Mouse (Mus musculus) brain, embryonic 18.5 days (tissue): Measurements from ENCODE around the gene Dolpp1.

Experiments used
- DNase-seq: peaks from one replicate; pipeline ENCODE4 v3.0.0-alpha.2; 2012; ENCODE audit warnings: low read depth, low spot score

Gene Dolpp1

DNA sequence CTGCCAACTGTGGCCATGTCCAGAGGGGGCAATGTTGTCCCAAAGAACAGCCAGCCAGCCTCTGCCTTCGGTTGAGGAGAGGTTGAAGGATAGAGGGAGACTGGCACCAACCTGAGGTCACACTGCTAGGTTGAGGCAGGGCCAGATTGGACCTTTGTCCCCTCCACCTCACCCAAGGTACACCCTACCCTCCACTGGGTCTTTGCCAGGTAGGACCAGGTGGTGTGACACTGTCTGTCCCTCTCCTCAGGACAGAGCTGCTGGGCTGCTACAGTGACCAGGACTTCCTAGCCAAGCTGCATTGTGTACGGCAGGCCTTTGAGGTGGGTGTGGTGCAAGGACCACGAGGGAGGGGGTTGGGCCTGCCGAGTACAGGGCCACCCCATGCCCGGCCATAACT, 14.3 kb upstream of the Dolpp1 start:
- DNase-seq = no peak

DNA sequence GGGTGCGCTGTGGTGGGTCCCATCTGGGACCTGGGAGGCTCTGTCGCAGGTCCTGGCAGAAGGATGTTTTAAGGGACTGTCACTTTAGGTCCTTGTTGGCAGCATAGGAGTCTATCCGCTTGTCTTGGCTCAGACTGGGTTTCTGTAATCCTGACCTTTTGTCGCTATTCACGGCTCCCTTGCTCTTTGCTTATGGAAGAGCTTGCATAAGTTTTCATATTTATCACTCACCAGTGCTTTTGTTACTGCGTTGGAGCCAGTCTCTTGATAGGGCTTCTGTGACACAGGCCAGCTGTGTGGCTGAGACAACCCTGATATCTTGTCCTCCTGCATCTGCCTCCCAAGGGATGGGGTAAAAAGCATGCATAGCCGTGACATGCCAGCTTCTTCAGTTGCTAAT, 12.7 kb upstream of the Dolpp1 start:
- no peak for DNase-seq

DNA sequence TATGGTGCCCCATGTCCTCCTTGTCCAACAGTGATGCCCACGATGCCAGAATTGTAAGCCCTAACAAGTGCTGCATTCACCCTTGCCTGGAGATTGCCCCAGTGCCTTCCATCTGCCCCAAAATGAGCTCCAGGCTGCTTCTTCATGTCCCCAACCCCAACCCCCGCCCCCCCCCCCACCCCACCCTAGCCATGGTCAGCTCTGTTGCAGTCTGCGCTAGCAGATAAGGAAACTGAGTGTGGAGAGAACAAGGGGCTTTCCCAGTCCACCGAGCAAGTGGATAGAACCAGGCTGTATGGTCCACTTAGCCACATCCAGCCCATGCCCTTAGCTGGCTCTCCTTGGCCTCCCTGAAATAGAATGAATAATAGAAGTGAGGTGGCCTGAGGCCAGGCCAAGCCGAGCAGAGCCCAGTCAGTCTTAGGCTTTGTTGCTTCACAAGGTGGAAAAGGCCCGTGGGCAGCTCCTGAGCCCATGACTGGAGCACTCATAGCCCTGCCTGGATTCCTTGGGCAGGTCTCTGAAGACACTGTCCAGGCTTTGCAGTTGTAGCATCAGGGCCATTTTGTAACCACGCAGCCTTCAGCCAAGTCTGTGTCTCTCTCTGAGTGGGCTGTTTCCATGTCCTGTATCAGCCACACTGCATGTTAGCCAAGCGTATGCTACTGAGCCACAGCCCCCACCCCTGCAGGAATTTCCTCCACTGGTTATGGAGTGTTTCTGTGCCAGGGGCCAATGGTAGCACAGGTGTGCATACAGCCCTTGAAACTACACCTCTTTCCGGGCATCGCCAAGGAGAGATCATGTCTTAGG, 11.3 kb upstream of the Dolpp1 start:
- DNase-seq = no peak

DNA sequence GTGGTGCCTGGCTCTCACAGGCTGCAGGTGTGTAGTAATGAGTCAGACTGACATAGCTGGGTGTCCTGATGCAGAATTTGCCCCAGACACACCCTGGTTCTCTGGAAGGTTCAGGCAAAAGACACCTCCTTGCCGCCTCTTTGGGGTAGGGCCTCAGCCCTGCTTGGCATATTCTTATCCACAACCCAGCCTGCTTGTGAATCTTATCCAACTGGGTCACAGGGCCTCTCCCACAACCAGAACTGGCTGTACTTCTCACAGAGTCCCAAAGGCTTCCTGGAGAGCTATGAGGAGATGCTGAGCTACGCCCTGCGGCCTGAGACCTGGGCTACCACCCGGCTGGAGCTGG, 10.7 kb upstream of the Dolpp1 start:
- DNase-seq = no peak

DNA sequence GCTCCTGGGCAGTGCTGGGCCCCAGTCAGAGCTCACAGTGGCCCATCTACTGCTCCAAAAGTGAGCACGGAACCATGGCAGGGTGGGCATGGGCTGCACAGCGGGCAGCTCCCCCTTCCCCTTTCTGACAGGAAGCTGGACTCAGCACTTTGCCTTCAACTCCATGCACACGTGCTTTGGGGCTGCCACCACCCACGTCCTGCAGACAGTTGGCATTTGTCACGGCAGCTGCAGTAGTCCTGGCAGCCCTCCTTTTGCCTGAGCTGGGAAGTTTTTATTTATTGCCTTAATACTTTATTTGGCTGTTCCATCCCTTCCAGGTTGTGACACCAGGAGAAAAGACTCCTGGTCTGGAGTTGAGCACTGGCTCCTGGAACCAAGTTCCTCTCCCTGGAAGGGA, 7.2 kb upstream of the Dolpp1 start:
- no peak for DNase-seq

DNA sequence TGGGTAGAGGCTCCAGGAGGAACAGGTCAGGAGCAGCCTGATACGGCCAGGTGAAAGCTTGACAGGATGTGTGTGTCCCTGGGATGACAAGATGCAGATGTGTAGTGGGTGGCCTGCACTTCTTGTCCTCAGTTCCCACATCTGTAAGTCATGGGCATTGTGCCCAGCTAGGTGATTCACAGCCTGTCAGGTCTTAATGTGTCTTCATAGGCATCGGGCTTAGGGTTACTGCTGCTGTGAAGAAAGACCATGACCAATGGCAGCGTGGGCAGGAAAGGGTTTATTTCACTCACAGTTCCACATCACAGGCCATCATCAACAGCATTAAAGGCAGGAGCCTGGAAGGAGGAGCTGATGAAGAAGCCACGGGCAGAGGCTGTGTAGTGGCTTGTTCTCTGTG, 6.5 kb upstream of the Dolpp1 start:
- DNase-seq = no peak

DNA sequence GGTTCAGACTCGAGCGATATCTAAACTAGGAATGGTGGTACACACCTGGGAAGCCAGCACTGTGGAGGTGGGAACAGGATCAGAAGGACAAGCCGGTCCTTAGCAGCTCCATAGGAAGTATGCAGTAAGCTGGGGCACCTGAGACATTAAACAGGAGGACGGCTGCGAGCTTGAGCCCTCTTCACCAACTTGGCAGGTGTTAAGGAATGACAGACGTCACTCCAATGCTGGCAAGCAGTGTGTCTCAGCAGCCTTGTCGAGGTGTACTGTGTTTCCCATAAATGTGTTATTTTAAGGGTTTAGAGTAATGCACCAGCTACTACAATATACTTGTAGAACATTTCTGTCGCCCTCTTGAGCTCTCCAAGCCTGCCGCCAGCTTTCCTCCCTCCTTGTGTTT, 5.1 kb upstream of the Dolpp1 start:
- DNase-seq = no peak

DNA sequence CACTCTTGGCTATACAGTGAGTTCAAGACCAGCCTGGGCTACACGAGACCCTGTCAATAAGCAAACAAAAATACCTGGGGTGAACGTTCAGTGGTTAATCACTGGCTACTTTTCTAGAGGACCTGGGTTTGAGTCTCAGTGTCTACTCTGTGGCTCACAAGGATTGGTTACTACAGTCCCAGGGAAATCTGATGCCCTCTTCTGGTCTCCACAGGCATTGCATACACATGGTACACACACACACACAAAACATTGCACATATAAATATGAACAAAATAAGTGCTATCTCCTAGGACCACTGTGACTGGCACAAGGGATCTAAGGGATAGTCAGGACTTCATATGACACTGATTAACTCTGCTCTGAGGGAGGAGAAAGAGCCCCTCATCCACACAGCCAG, 3.1 kb upstream of the Dolpp1 start:
- DNase-seq = no peak

DNA sequence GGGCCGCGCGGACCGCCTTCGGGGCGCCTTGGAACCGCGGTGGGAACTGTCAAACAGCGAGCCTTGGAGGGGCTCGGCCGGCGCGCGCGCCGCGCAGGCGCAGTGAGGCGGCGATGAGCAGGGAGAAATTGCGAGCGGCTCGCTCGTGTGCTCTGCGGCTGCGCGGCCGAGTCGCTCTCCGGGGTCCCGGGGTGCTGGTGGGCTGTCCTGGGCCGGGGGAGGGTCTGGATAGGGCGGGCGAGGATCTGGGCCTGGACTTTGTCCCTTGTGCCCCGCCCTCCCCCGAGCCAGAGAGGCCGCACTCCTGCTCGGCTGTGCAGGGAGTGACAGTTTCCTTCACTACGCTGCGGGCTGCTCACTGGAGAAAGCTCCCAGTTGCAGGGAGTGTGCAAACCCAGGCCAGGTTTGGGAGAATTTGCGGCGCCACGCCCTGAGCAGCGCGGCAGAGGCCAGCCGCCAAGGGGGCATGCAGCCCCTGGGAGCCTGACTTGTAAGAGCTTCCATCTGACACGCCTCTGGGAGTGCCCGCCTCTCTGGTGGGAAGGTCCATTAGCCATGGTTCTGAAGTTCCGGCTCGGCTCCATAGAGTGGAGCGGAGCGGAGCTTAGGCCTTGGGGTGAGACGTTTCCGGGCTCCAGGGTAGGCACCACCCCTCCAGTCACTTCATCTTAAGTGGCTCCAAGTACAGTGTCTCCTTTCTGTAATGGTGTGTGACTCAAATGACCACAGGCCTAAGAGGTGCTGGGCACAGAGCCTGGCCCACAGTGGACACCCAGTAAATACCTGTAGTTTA, 719 bp downstream of the Dolpp1 start:
- DNase-seq = peak; percentile 82

DNA sequence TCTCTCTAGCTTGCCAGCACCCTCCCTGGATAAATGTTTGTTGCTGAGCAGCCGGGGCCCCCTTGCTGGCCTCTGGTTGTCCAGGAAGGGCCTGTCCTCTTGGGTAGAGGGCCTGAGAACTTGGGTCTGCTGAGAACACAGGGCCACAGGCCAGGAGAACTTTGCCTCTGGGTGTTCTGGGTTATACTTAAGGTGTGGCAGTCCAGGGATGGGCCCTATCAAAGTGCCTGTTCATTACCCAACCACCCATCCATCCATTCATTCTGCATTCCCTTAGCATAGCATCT, 1.3 kb downstream of the Dolpp1 start:
- no peak for DNase-seq

DNA sequence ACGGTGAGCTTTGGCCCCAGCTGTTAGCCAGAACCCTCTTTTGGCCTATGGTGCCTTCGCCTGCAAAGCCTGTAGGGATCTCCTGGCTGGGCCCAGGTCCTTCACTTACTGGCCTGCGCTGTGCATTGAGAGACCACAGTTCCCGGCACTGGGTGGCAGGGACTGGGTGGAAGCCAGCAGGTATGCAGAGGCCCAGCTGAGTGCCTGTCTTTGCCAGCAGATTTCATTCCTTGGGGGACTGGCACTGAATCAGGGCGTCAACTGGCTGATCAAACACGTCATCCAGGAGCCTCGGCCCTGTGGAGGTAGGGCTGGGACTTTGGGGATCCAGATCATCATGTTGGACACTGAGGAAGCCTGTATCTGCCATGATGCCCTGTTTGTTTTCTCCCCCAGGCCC, 3.7 kb downstream of the Dolpp1 start:
- no peak for DNase-seq

DNA sequence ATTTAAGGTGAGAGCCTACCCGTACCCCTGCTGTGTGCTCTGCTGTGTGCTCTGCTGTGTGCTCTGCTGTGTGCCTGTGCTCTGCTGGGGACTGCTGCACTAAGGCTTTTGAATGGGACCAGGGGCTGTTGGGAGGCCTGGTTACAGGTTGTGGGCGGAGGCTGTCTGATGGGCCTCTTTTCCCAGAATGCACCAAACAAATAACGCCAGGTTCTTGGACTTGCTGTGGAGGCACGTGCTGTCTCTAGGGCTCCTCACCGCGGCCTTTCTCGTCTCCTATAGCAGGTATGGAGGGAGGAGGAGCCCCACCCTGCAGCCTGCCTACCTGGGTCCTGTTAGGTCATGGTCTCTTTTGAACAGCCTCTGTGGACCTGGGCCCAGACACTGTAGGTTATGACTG, 4.2 kb downstream of the Dolpp1 start:
- DNase-seq = no peak

DNA sequence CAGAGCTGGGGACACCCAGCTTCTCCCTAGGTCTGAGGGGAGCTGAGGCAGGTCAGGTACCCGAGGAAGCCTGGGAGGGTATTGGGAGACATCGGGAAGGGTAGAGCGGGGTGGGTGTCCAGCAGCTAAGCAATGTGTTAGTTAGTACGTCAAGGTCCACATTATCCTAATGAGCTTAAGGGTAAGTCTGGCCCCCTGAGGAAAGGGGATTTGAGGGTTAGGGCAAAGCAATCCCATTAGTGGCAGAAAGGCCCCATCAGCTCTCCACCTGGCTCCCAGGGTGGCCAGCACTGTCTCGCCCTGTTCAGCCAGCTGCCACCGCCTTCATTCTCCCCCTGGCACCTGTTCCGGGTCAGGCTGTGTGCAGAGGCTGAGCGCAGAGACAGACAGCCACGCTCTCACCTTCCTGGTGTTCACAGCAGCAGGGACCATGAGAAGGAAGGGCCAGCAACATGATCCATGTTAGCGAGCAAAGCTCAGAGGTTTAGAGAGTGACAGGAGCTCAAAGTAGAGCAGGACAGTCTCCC, 6.0 kb downstream of the Dolpp1 start:
- DNase-seq = no peak

DNA sequence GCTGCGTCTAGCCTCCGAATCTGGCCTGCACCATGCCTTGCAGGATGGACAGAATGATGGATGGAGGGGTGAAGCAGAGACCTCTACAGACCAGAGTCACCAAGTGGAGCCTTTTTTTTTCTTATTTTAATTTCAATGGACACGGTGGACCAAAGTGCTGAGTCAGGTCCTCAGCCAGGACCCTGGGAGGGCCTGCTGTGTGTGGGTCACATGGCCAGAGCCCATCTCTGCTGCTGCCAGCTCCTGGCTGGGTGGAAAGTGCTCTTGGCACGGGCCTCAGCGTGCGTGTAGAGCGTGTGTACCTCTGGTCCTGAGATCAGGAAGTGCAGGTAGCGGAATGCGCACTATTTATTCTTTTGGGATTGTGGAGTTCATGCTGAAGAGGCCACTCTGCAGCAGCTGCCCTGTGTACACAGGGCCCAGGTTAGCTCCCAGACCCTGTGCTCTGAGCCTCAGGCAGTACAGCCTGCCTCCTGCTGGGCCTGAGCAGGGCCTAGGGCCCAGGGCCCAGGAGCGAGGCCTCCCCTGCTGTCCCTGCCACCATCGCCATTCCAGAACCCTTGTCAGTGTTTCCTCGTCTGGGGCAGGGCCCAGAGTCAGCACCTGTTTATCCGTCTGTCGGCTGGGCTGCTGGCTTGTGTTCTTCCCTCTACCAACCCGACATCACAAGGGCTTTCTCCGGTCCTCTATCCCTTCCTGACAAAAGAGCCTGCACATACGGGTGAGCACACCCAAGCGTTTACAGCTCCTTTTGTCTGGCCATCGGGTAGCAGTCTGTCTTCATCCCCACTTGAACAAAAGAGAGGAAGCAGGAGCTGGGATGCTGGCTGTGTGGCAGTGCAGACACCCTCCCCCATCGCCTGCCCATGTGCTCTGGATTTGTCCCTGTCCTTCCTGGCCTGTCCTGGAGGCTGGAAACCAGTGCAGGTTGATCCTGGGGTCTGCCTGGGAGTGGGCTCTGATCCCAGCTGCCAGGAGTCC, 7.4 kb downstream of the Dolpp1 start:
- DNase-seq = no peak

DNA sequence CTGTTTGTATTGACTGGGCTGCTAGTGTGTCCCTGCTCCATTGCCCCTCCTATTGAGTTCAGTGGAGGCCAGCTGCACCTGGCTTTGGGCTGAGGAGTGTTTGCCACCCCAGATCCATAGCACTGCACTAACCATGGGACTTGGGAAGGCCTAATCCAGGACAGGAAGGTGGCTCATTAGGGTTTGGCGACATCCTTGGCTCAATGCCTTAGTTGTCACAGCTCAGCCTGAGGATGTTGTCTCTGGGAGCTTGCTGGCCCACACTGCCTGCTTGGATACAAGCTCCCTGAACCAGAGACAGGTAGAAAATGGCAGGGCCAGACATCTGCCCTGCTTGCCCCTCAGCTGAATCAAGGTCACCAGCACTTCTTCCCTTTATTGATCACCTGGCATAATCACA, 9.5 kb downstream of the Dolpp1 start:
- DNase-seq = no peak

DNA sequence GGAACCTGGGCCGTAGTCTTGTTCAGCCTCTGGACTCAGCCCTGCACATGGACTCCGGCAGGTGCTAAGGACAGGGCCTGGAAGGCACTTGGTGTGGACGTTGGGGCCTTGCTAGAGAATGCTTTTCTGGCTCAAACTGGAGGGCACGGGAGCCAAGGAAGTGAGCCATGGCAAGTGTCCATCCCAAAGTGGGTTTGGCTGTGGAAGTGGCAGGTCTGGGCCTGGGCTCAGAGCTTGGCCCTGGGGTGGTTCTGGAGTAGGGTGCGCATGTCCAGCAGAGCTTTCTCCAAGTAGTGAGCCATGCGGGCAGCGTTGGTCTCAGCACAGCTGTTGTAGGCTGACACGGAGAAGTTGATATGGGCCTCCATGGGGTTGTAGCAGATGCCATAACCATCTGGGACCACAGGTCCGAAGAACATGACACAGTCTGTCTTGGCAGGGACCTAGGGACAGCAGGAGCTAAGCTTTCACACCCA, 10.3 kb downstream of the Dolpp1 start:
- DNase-seq = no peak

DNA sequence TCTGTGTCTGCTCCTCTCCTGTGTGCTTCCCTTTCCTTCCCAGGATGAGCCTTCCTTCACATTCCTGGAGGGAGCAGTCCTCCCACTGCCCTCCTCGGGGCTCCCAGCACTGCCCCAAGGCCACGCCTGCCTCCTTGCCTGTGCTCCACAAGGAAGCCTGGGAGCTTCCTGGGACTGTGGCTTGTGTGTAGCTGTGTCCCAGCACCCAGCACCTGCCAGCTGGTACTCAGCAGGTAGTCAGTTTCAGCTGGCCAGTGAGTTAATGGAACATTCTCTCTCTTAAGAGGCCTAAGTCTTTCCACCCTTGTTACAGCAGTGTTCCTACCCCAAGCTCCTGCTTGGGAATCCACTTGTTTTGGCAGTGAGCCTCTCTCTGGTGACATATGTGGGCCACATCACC, 10.8 kb downstream of the Dolpp1 start:
- DNase-seq = no peak

DNA sequence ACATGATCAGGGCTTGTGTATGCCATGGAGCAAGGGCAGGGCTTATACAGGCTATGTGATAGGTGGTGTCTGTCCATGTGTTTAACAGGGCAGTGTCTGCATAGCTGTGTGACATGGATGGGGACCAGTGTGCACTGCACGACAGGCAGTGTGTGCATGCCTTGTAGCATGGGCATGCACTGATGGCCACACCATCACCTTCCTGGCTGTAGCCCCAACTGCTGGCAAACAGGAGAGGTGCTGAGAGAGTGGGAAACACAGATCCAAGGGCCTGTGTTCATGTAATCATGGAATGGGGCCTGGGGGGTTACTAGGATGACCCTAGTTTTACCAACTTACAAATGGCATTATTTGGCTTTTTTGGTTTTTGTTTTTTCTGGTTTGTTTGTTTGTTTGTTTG, 11.8 kb downstream of the Dolpp1 start:
- no peak for DNase-seq

DNA sequence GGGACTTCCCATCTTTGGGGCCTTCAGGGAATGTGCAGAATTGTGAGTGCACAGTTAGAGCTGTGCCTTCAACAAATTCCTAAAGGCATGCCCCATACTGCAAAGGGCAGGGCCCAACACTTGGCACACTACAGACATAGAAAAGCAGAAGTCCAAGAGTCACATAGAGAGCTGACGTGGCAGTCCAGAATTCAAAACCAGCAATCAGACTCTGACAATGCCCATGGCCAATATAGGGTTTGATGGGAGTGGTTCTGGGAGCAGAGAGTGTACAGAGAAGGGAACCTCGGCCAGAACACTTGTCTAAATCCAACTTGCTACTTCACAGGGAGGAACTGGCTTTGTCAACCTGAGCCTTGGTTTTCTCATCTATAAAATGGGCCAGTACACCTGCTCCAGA, 15.2 kb downstream of the Dolpp1 start:
- DNase-seq = no peak

DNA sequence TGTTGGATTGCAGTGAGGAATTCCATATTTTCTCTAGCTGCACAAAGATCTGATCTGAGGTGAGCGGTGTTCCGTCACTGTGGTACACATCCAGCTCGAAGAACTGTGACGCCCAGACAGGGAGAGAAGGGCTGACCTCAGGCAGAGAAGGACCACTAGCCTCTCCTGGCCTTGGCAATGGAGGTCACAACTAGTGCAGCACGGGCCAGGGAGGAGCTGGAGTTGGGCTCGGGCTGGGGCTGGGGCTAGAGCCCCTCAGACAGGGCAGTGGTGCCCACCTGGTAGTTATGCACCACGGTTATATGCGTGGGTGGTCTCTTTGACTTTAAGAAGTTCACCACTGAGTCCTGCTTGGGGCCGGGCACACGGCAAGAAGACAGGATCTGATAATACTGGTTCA, 15.7 kb downstream of the Dolpp1 start:
- DNase-seq = no peak

DNA sequence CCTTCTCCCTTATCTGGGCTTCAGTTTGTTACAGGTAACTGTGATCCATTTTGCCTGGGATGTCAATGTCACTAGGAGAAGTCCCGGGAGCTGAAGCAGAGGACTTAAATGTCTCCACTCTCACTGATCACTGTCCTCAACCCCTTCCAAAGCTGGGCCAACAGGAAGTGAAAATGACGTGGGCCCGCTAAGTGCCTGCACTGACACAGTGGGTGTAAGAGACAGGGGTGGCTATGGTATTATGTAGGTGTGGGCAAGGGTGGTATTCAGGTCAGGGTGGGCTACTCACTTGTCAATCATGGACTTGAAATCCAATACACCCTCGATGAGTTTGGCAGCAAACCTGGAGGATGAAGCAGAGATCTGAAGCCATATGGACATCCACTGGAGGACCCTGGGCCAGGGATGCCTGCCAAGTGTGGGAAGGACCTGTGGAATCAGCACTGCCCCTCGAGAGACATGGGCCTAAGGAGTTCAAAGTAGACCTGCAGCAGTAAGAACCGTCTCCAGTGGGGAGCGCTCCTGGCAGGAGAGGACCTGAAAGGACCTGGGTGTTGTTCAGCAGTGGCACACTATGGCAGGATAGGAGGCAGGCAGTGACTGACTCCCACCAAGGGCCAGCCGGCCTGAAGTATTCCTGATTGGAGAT, 16.5 kb downstream of the Dolpp1 start:
- no peak for DNase-seq
